Mouse (Mus musculus): Measurements from ENCODE around the gene Tuba1a. TPM values are rescaled to one million over a fixed set of nuclear protein-coding genes. Genes with fewer than 3 reads are reported as not detected.

Gene Tuba1a
- polyA plus RNA-seq, 1 experiment from 2014 or later: 460 TPM

DNA sequence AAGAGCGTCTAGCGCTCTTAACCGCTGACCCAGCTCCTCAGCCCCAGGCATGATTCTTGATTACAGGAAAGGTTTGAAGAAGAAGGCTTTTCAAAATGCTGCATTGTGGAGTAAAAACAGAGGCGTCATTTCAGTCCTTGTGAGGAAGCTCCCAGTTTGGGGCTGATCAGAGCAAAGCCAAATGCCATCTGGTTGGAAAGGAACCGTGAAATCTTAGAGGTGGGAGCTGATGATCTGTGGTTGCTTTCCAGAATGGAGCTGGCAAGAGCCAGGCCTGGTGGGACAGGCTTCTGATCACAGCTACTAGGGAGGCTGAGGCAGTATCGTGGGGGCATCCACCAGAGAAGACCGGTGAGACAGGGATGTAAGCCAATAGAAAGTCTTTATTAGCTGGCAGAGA lies 43.3 kb upstream of the Tuba1a start:
- peaks cover 4% of the 10 kb centered on the region; the same call in 1 of the 2 replicates for H3K4me1 ChIP-seq (replicated peaks; ENCODE audit: insufficient read depth, low read length)
- no peaks in the 10 kb centered on the region for H3K36me3 ChIP-seq (ENCODE audit: insufficient read depth, low read length)
- ATAC-seq (replicated peaks; ENCODE audit: low FRiP score, low read depth) (no peak), DNase-seq (ENCODE audit: low spot score) (no peak)
- no peak for TF ChIP-seq CTCF (IDR thresholded peaks at IDR 0.05; ENCODE audit: low read depth)
- H3K27ac ChIP-seq: no peak overlapping the region
- H3K9me3 ChIP-seq (replicated peaks; ENCODE audit: low read length): no peaks in the 10 kb centered on the region
- no peak overlapping the region for H3K4me3 ChIP-seq (replicated peaks; ENCODE audit: low read depth, low read length)
- H3K27me3 ChIP-seq (ENCODE audit: insufficient read depth, low read length): no peaks in the 10 kb centered on the region
- no peak overlapping the region for H3K9ac ChIP-seq (ENCODE audit: low read depth, low read length)
- no peak overlapping the region for H3K4me2 ChIP-seq (ENCODE audit: low read length)
- 75% methylated on average over 7 of the region's 7 CpGs for WGBS

DNA sequence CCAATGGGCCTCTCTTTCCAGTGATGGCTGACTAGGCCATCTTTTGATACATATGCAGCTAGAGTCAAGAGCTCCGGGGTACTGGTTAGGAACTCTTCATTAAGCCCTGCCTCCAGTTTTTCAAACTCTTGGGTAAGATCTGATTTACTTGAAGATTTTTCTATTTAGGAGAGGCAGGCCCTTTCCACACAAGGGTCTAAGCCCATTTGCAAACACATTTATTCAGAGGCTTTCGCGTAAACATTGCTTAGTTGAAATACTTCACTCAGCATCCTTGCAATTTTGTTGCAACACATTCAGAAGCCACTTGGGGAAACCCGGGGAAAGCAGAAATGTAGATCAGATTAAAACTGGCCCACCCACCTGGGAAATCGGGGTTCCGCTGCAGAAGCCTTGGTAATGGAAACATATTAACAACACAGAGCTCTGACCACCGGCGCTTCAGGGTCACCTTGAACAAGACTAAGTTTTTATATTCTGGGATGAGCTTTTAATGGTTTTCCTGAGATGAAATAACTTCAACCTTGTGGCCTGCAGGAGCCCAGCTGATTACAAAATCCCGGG lies 41.5 kb upstream of the Tuba1a start:
- 87% methylated on average over 9 of the region's 9 CpGs for WGBS

DNA sequence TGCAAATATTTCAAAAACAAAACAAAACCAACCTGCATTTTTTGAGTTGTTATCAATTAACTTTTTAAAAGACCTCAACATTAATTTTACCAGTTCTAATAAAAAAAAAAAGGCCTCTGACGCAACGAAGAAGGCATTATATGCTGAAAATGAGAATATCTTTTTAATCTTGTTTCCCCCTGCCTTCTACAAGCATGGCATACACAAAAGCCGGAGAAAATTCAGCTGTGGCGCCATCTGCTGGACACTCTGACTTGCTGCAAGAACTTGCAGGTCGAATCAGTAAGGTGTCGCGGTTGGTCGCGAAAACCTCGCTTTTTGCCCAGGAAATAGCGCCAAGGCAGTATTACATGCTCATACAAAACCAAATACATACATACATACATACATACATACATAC lies 40.4 kb upstream of the Tuba1a start:
- peak; percentile 94 for TF ChIP-seq CTCF (IDR thresholded peaks at IDR 0.05; ENCODE audit: low read depth)
- Histone ChIP-seq H3K36me3 (ENCODE audit: insufficient read depth, low read length) (no peaks in the 10 kb centered on the region), H3K4me3 (replicated peaks; ENCODE audit: low read depth, low read length) (no peak overlapping the region), H3K9ac (ENCODE audit: low read depth, low read length) (no peak overlapping the region), H3K27me3 (ENCODE audit: insufficient read depth, low read length) (no peaks in the 10 kb centered on the region), H3K9me3 (replicated peaks; ENCODE audit: low read length) (no peaks in the 10 kb centered on the region), H3K4me2 (ENCODE audit: low read length) (peak overlapping the region; percentile 67; the same call in 1 of the 2 replicates), H3K27ac (no peak overlapping the region), H3K4me1 (replicated peaks; ENCODE audit: insufficient read depth, low read length) (peaks cover 4% of the 10 kb centered on the region; the same call in 1 of the 2 replicates)
- ATAC-seq (replicated peaks; ENCODE audit: low FRiP score, low read depth) (no peak), DNase-seq (ENCODE audit: low spot score) (peak; percentile 95)
- 2% methylated on average over 11 of the region's 11 CpGs for WGBS

More for the DNA sequence above, 41.5 kb upstream of the Tuba1a start:
- DNase-seq (ENCODE audit: low spot score) (no peak), ATAC-seq (replicated peaks; ENCODE audit: low FRiP score, low read depth) (no peak)
- H3K9me3 ChIP-seq (replicated peaks; ENCODE audit: low read length): no peaks in the 10 kb centered on the region
- no peak overlapping the region for H3K27ac ChIP-seq
- H3K36me3 ChIP-seq (ENCODE audit: insufficient read depth, low read length): no peaks in the 10 kb centered on the region
- H3K27me3 ChIP-seq (ENCODE audit: insufficient read depth, low read length): no peaks in the 10 kb centered on the region
- no peak overlapping the region for H3K4me2 ChIP-seq (ENCODE audit: low read length)
- no peak overlapping the region for H3K9ac ChIP-seq (ENCODE audit: low read depth, low read length)
- no peak overlapping the region for H3K4me3 ChIP-seq (replicated peaks; ENCODE audit: low read depth, low read length)
- TF ChIP-seq CTCF (IDR thresholded peaks at IDR 0.05; ENCODE audit: low read depth): no peak
- H3K4me1 ChIP-seq (replicated peaks; ENCODE audit: insufficient read depth, low read length): peaks cover 4% of the 10 kb centered on the region; the same call in 1 of the 2 replicates

DNA sequence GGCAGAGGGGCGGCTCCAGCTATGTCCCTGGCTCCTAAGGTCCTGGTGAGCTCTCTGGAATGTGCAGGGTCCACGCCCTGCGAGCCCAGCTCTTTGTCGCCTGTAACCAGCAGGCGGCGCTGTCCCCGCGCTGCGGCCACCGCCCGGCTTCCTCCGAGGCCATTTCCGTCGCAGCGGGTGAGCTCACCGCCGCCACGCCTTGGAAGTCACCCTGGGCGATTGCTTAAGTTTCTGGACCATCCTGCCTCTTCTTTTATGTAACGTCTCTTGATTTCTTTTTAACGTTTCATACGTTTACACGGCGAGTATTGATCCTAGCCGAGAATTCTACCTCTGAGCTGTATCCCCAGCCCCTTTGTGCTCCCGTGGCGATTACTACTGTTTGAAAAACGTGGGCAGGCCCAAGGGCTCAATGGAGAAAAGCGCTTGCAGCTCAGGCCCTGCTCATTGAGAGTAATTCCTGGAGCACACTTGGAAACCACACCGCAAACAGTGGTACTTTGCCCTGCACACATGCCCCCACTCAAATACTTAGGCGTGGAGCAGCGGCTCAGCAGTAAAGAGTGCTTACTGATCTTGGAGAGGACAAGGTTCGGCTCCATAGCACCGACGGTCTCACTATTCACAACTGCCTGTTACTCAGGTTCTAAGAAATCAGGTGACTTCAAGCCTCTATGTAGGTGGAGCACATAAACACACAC lies 39.7 kb upstream of the Tuba1a start:
- Histone ChIP-seq H3K9ac (ENCODE audit: low read depth, low read length) (peak overlapping the region; percentile 65), H3K27ac (peak overlapping the region; percentile 94), H3K9me3 (replicated peaks; ENCODE audit: low read length) (no peaks in the 10 kb centered on the region), H3K4me3 (replicated peaks; ENCODE audit: low read depth, low read length) (peak overlapping the region; percentile 37), H3K36me3 (ENCODE audit: insufficient read depth, low read length) (no peaks in the 10 kb centered on the region), H3K4me2 (ENCODE audit: low read length) (peak overlapping the region; percentile 67), H3K27me3 (ENCODE audit: insufficient read depth, low read length) (no peaks in the 10 kb centered on the region), H3K4me1 (replicated peaks; ENCODE audit: insufficient read depth, low read length) (peaks cover 4% of the 10 kb centered on the region; the same call in 1 of the 2 replicates)
- TF ChIP-seq CTCF (IDR thresholded peaks at IDR 0.05; ENCODE audit: low read depth): peak; percentile 99
- ATAC-seq (replicated peaks; ENCODE audit: low FRiP score, low read depth) (peak; percentile 91), DNase-seq (ENCODE audit: low spot score) (peak; percentile 96)
- 5% methylated on average over 35 of the region's 35 CpGs for WGBS

DNA sequence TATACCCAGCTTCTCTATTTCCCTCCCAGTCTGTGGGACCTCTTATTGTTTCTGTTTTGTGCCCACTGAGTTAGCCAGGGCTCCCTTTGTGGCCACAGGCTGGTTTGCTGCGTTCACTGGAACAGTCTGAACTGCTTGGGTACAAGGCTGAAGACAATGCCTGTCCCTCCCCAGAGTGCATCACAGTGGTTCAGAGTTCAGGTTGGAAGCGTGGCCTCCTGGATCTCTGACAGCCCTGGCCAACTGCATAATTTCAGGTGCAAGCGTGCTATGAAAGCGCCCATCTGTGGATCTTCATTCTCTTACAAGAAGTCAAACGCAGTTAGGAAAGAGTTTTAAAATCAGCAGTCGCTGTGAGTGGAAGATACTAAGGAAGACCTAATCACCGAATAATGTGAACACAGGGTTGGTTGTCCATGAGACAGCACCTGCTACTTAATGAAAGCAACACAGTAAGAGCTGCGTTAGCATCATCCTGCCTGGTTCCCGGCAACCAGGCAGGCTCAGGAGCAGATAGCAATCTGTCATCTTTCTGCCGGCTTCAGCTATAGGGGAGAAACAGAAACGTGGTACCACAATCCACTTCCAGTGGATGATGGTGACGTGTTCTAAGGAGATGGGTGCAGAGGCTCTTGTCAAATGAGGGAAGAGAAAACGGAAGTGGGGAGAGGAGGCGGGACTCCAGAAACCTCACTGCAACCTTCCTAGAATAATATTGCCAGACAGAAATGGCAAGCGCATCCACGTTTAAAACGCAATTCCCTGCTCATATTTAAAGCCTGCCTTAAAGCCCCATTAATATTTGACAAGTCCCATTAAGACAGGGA lies 38.8 kb upstream of the Tuba1a start:
- H3K27ac ChIP-seq: 0 out of 2 replicates have a peak overlapping the region, but pooled peaks have one; percentile 94
- no peaks in the 10 kb centered on the region for H3K9me3 ChIP-seq (replicated peaks; ENCODE audit: low read length)
- H3K4me2 ChIP-seq (ENCODE audit: low read length): peak overlapping the region; percentile 67
- H3K4me1 ChIP-seq (replicated peaks; ENCODE audit: insufficient read depth, low read length): peaks cover 9% of the 10 kb centered on the region
- WGBS: 34% methylated on average over 17 of the region's 17 CpGs
- no peaks in the 10 kb centered on the region for H3K36me3 ChIP-seq (ENCODE audit: insufficient read depth, low read length)
- DNase-seq (ENCODE audit: low spot score) (peak; percentile 72), ATAC-seq (replicated peaks; ENCODE audit: low FRiP score, low read depth) (no peak)
- no peak for TF ChIP-seq CTCF (IDR thresholded peaks at IDR 0.05; ENCODE audit: low read depth)
- H3K4me3 ChIP-seq (replicated peaks; ENCODE audit: low read depth, low read length): peak overlapping the region; percentile 37
- H3K9ac ChIP-seq (ENCODE audit: low read depth, low read length): 0 out of 2 replicates have a peak overlapping the region, but pooled peaks have one; percentile 6
- H3K27me3 ChIP-seq (ENCODE audit: insufficient read depth, low read length): no peaks in the 10 kb centered on the region

DNA sequence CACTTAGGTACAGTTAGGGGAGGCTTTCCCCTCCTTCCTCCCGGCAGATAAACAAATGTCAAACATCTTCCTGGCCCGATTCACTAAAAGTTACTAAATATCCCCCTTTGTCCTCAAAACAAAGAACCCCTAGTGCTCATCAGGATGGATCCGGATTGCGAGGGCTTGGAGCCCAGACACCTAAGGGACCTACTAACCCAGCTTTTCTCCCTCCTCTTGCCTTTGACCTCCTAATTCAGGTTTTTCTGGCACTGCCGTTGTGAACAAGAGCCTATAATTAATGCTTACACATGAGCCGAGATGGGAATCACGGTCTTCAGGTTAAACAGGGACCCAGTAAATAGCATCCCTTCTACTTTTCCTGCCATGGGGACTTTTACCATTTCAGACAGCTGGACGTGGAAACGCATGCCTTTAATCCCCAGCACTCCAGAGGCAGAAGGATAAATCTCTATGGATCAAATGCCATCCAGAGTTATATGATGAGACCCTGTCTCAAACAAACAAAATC lies 38.1 kb upstream of the Tuba1a start:
- H3K4me2 ChIP-seq (ENCODE audit: low read length): no peak overlapping the region
- ATAC-seq (replicated peaks; ENCODE audit: low FRiP score, low read depth): no peak
- H3K9ac ChIP-seq (ENCODE audit: low read depth, low read length): no peak overlapping the region

More for the DNA sequence above, 38.1 kb upstream of the Tuba1a start:
- no peaks in the 10 kb centered on the region for H3K27me3 ChIP-seq (ENCODE audit: insufficient read depth, low read length)
- WGBS: 43% methylated on average over 9 of the region's 9 CpGs
- no peak overlapping the region for H3K4me3 ChIP-seq (replicated peaks; ENCODE audit: low read depth, low read length)
- no peak for TF ChIP-seq CTCF (IDR thresholded peaks at IDR 0.05; ENCODE audit: low read depth)
- H3K4me1 ChIP-seq (replicated peaks; ENCODE audit: insufficient read depth, low read length): peaks cover 9% of the 10 kb centered on the region
- no peaks in the 10 kb centered on the region for H3K9me3 ChIP-seq (replicated peaks; ENCODE audit: low read length)
- DNase-seq (ENCODE audit: low spot score): no peak
- H3K27ac ChIP-seq: no peak overlapping the region
- H3K36me3 ChIP-seq (ENCODE audit: insufficient read depth, low read length): no peaks in the 10 kb centered on the region
